Mouse (Mus musculus) kidney, adult 8-10 months (tissue): ENCODE measurements around the gene Taf12.
"Not testable (repeated sequence)": the region's sequence is repeated elsewhere in the genome, so short reads cannot be mapped to it uniquely, and the experiment has no call there.

Experiments used
- DNase-seq, 2 experiments: peaks; one replicate each; pipeline ENCODE4 v3.0.0; 2022

Gene Taf12

GRCm38 (mm10) chr4:132273166-132273565, 1.0 kb upstream of the Taf12 start:
- DNase-seq: no peak

GRCm38 (mm10) chr4:132275949-132276348, 1.8 kb downstream of the Taf12 start:
- no peak for DNase-seq

GRCm38 (mm10) chr4:132288840-132289239, 14.7 kb downstream of the Taf12 start:
- not testable (repeated sequence) for DNase-seq

GRCm38 (mm10) chr4:132291056-132291455, 16.9 kb downstream of the Taf12 start:
- DNase-seq: no peak

GRCm38 (mm10) chr4:132291624-132292335, 17.6 kb downstream of the Taf12 start:
- no peak for DNase-seq

- peak in 1 of 2 experiments; percentile 72 for DNase-seq
These were observed 18.8 kb downstream of the Taf12 start for GRCm38 (mm10) chr4:132292988-132293387.

- DNase-seq: peak in 1 of 2 experiments; percentile 53
These were observed 19.6 kb downstream of the Taf12 start for GRCm38 (mm10) chr4:132293682-132294240.

- no peak for DNase-seq
These were observed 21.7 kb downstream of the Taf12 start for GRCm38 (mm10) chr4:132295696-132296390.

GRCm38 (mm10) chr4:132299849-132300248, 25.7 kb downstream of the Taf12 start:
- no peak for DNase-seq

GRCm38 (mm10) chr4:132301486-132301885, 27.3 kb downstream of the Taf12 start:
- no peak for DNase-seq

- no peak for DNase-seq
These were observed 28.1 kb downstream of the Taf12 start for GRCm38 (mm10) chr4:132301965-132302938.

GRCm38 (mm10) chr4:132302939-132303479, 28.8 kb downstream of the Taf12 start, which contains the start of gene Rab42:
Gene Rab42, minus strand, starts transcription at chr4:132303385.
- peak in 1 of 2 experiments; percentile 44 for DNase-seq

- not testable (repeated sequence) for DNase-seq
These were observed 29.3 kb downstream of the Taf12 start for GRCm38 (mm10) chr4:132303484-132303883.

GRCm38 (mm10) chr4:132305276-132305675, 31.1 kb downstream of the Taf12 start:
- DNase-seq: peak; percentile 61 to 72

GRCm38 (mm10) chr4:132306004-132306403, 31.8 kb downstream of the Taf12 start:
- no peak for DNase-seq

- peak; percentile 90 to 92 for DNase-seq
These were observed 34.4 kb downstream of the Taf12 start for GRCm38 (mm10) chr4:132308437-132309139.

GRCm38 (mm10) chr4:132309140-132309848, 35.1 kb downstream of the Taf12 start:
- no peak for DNase-seq

GRCm38 (mm10) chr4:132309849-132310472, 35.8 kb downstream of the Taf12 start:
- peak in 1 of 2 experiments; percentile 56 for DNase-seq

- no peak for DNase-seq
These were observed 37.0 kb downstream of the Taf12 start for GRCm38 (mm10) chr4:132311209-132311608.

- DNase-seq: no peak
These were observed 37.6 kb downstream of the Taf12 start for GRCm38 (mm10) chr4:132311801-132312200.
